Mouse (Mus musculus): ENCODE results near the gene Stk11.

DNA sequence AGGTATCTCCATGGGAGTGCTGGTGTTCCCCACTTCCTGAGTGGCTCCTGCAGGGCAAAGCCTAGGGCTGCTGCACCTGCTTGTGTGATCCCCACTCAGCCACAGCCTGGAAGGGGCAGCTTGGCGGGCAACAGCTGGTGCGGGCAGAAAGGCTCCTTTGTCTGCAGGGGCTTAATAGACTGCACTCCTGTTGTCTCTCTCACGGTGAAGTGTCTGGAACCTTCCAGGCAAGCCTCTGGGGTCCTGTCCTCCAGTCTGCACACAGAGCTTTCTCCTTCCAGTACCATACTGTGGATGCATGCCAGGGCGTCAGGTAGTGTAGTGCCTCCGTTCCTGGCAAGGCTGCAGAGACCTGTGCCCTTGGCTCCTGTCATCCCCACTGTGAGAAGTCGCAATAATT is 2.9 kb downstream of the Stk11 start:
- TF ChIP-seq CTCF (IDR thresholded peaks at IDR 0.05; ENCODE audit: low read depth, low read length) (no peak), GATA1 (IDR thresholded peaks at IDR 0.05; ENCODE audit: borderline replicate concordance, low read length) (no peak)
